Mouse (Mus musculus) myocyte (in vitro differentiated cells): ENCODE measurements around the gene Mfsd4a. TPM values are rescaled to one million over a fixed set of nuclear protein-coding genes. Genes with fewer than 3 reads are reported as not detected.
A peak's percentile ranks its signal among the peaks of the same experiment; 100 is the strongest.

ENCODE experiments used
- H3K27me3 ChIP-seq: one replicate; pipeline ENCODE4 v1.6.1; 2011; ENCODE audit not compliant: control insufficient read depth, insufficient read depth, insufficient read length
- H3K36me3 ChIP-seq: one replicate; pipeline ENCODE4 v1.6.1; 2011; ENCODE audit not compliant: control insufficient read depth, insufficient read depth
- H3K4me2 ChIP-seq: one replicate; pipeline ENCODE4 v1.6.1; 2011; ENCODE audit warnings: low read depth, control low read depth
- H3K4me3 ChIP-seq: one replicate; pipeline ENCODE4 v1.5.1; 2011; ENCODE audit warnings: mild to moderate bottlenecking, control low read depth, moderate library complexity
- H3K79me2 ChIP-seq: one replicate; pipeline ENCODE4 v1.6.1; 2011; ENCODE audit not compliant: control insufficient read depth, insufficient read depth
- H3ac ChIP-seq: one replicate; pipeline ENCODE4 v1.6.1; 2011; ENCODE audit not compliant: control insufficient read depth, insufficient read length
- CEBPB ChIP-seq: IDR thresholded peaks from 2 replicates; pipeline ENCODE4 v1.6.1; 2011; ENCODE audit warnings: mild to moderate bottlenecking, moderate library complexity; ENCODE audit not compliant: poor library complexity, insufficient read depth, severe bottlenecking
- E2F4 ChIP-seq: IDR thresholded peaks from one replicate; pipeline ENCODE4 v1.6.1; 2011; ENCODE audit warnings: mild to moderate bottlenecking, control low read depth, moderate library complexity; ENCODE audit not compliant: insufficient read depth
- MAX ChIP-seq: IDR thresholded peaks from one replicate; pipeline ENCODE4 v1.6.1; 2011; ENCODE audit warnings: low read depth, mild to moderate bottlenecking, control low read depth
- MYOD1 ChIP-seq, 3 experiments: IDR thresholded peaks; one replicate each; pipeline ENCODE4 v1.6.1; 2011; ENCODE audit warnings: control low read depth in 2 of 3, low read depth in 2 of 3, mild to moderate bottlenecking in 2 of 3, moderate library complexity in 1 of 3; ENCODE audit not compliant: insufficient read length in 2 of 3, control insufficient read depth in 1 of 3
- MYOG ChIP-seq, 3 experiments: IDR thresholded peaks; one replicate each; pipeline ENCODE4 v1.6.1; 2011; ENCODE audit warnings: control low read depth in 2 of 3, low read depth in 2 of 3, mild to moderate bottlenecking in 2 of 3; ENCODE audit not compliant: insufficient read length in 2 of 3, control insufficient read depth in 1 of 3, insufficient read depth in 1 of 3
- POLR2A ChIP-seq: IDR thresholded peaks from one replicate; pipeline ENCODE4 v1.6.1; 2011; ENCODE audit warnings: low read depth, mild to moderate bottlenecking, control low read depth, moderate library complexity; ENCODE audit not compliant: insufficient read length
- POLR2AphosphoS2 ChIP-seq: IDR thresholded peaks from one replicate; pipeline ENCODE4 v1.6.1; 2011; ENCODE audit warnings: low read depth, control low read depth; ENCODE audit not compliant: insufficient read length
- REST ChIP-seq: IDR thresholded peaks from one replicate; pipeline ENCODE4 v1.6.1; 2011; ENCODE audit warnings: mild to moderate bottlenecking, control low read depth, moderate library complexity; ENCODE audit not compliant: insufficient read depth, insufficient read length
- SRF ChIP-seq: IDR thresholded peaks from one replicate; pipeline ENCODE4 v1.6.1; 2011; ENCODE audit warnings: low read depth; ENCODE audit not compliant: control insufficient read depth, insufficient read length
- TCF12 ChIP-seq: IDR thresholded peaks from one replicate; pipeline ENCODE4 v1.6.1; 2011; ENCODE audit warnings: mild to moderate bottlenecking, control low read depth; ENCODE audit not compliant: poor library complexity, insufficient read depth, severe bottlenecking
- TCF3 ChIP-seq: IDR thresholded peaks from one replicate; pipeline ENCODE4 v1.6.1; 2011; ENCODE audit warnings: low read depth, control low read depth; ENCODE audit not compliant: insufficient read length
- USF1 ChIP-seq: IDR thresholded peaks from one replicate; pipeline ENCODE4 v1.6.1; 2011; ENCODE audit warnings: low read depth, mild to moderate bottlenecking, control low read depth, moderate library complexity
- polyA plus RNA-seq: library from polyadenylated mRNA; unstranded; fragments of >200 nt; fragmentation: generic; extraction: Trizol; gene quantifications from one replicate; pipeline ENCODE4 v1.2.1, GENCODE M21; 2012; ENCODE audit warnings: missing spikeins

Mfsd4a gene
- polyA plus RNA-seq, 1 experiment = 9.6 TPM

- no peaks in the 10 kb centered on the region for H3K27me3 ChIP-seq
- H3K4me2 ChIP-seq = peak overlapping the region; percentile 33
- no peak overlapping the region for H3ac ChIP-seq
- H3K79me2 ChIP-seq = peaks cover 7% of the 10 kb centered on the region
- H3K4me3 ChIP-seq = no peak overlapping the region
- no peaks in the 10 kb centered on the region for H3K36me3 ChIP-seq
- TF ChIP-seq MAX (no peak), E2F4 (no peak), TCF3 (no peak), CEBPB (no peak), MYOG (IDR thresholded peaks at IDR 0.05; ENCODE audit: control insufficient read depth in 1 of 3, insufficient read depth in 1 of 3, insufficient read length in 2 of 3, low read depth in 2 of 3) (no peak), REST (no peak), SRF (no peak), USF1 (no peak), TCF12 (no peak), POLR2AphosphoS2 (no peak), MYOD1 (IDR thresholded peaks at IDR 0.05; ENCODE audit: control insufficient read depth in 1 of 3, insufficient read length in 2 of 3, low read depth in 2 of 3) (no peak), POLR2A (no peak)
Observed at GRCm38 (mm10) chr1:132003817-132004216, 64.0 kb downstream of the Mfsd4a start.

- TF ChIP-seq REST = no peak
- no peak for TF ChIP-seq CEBPB
- no peak for TF ChIP-seq TCF3
- TF ChIP-seq MYOD1 (IDR thresholded peaks at IDR 0.05; ENCODE audit: control insufficient read depth in 1 of 3, insufficient read length in 2 of 3, low read depth in 2 of 3) = no peak
- TF ChIP-seq TCF12 = no peak
- no peak for TF ChIP-seq POLR2AphosphoS2
- no peak for TF ChIP-seq USF1
- TF ChIP-seq MAX = no peak
- no peak for TF ChIP-seq E2F4
- TF ChIP-seq POLR2A = no peak
- no peak for TF ChIP-seq SRF
- Histone ChIP-seq H3K4me2 (no peak overlapping the region), H3K36me3 (no peaks in the 10 kb centered on the region), H3K79me2 (peaks cover under 1% of the 10 kb centered on the region), H3K4me3 (no peak overlapping the region), H3ac (no peak overlapping the region), H3K27me3 (no peaks in the 10 kb centered on the region)
Observed at GRCm38 (mm10) chr1:132003111-132003510, 64.8 kb downstream of the Mfsd4a start.

- H3K4me3 ChIP-seq = no peak overlapping the region
- H3ac ChIP-seq = no peak overlapping the region
- no peaks in the 10 kb centered on the region for H3K79me2 ChIP-seq
- H3K36me3 ChIP-seq = no peaks in the 10 kb centered on the region
- no peak overlapping the region for H3K4me2 ChIP-seq
- TF ChIP-seq MYOG (IDR thresholded peaks at IDR 0.05; ENCODE audit: control insufficient read depth in 1 of 3, insufficient read depth in 1 of 3, insufficient read length in 2 of 3, low read depth in 2 of 3) = no peak
- TF ChIP-seq REST = no peak
- no peak for TF ChIP-seq MAX
- TF ChIP-seq SRF = no peak
- no peak for TF ChIP-seq E2F4
- H3K27me3 ChIP-seq = no peaks in the 10 kb centered on the region
Observed at GRCm38 (mm10) chr1:132001880-132002330, 66.0 kb downstream of the Mfsd4a start.

GRCm38 (mm10) chr1:132000506-132000905 is 67.4 kb downstream of the Mfsd4a start:
- no peak for TF ChIP-seq USF1
- TF ChIP-seq REST = no peak
- no peak for TF ChIP-seq POLR2AphosphoS2
- no peak for TF ChIP-seq TCF12
- no peak for TF ChIP-seq POLR2A
- TF ChIP-seq MAX = no peak
- TF ChIP-seq MYOG (IDR thresholded peaks at IDR 0.05; ENCODE audit: control insufficient read depth in 1 of 3, insufficient read depth in 1 of 3, insufficient read length in 2 of 3, low read depth in 2 of 3) = no peak
- TF ChIP-seq E2F4 = no peak
- no peak for TF ChIP-seq TCF3
- TF ChIP-seq SRF = no peak
- TF ChIP-seq MYOD1 (IDR thresholded peaks at IDR 0.05; ENCODE audit: control insufficient read depth in 1 of 3, insufficient read length in 2 of 3, low read depth in 2 of 3) = no peak
- no peak for TF ChIP-seq CEBPB
- no peaks in the 10 kb centered on the region for H3K36me3 ChIP-seq
- H3K79me2 ChIP-seq = no peaks in the 10 kb centered on the region
- no peak overlapping the region for H3K4me2 ChIP-seq
- no peaks in the 10 kb centered on the region for H3K27me3 ChIP-seq
- no peak overlapping the region for H3K4me3 ChIP-seq
- H3ac ChIP-seq = no peak overlapping the region

- TF ChIP-seq TCF12 = no peak
- no peak for TF ChIP-seq USF1
- TF ChIP-seq MAX = no peak
- no peak for TF ChIP-seq E2F4
- no peak for TF ChIP-seq MYOD1 (IDR thresholded peaks at IDR 0.05; ENCODE audit: control insufficient read depth in 1 of 3, insufficient read length in 2 of 3, low read depth in 2 of 3)
- no peak for TF ChIP-seq REST
- TF ChIP-seq POLR2AphosphoS2 = no peak
- no peak for TF ChIP-seq MYOG (IDR thresholded peaks at IDR 0.05; ENCODE audit: control insufficient read depth in 1 of 3, insufficient read depth in 1 of 3, insufficient read length in 2 of 3, low read depth in 2 of 3)
- TF ChIP-seq CEBPB = no peak
- TF ChIP-seq SRF = no peak
- no peak for TF ChIP-seq TCF3
- no peak for TF ChIP-seq POLR2A
- Histone ChIP-seq H3ac (no peak overlapping the region), H3K79me2 (no peaks in the 10 kb centered on the region), H3K4me2 (no peak overlapping the region), H3K4me3 (no peak overlapping the region), H3K36me3 (no peaks in the 10 kb centered on the region), H3K27me3 (no peaks in the 10 kb centered on the region)
Observed at GRCm38 (mm10) chr1:131995062-131995461, 72.8 kb downstream of the Mfsd4a start.
